Mouse (Mus musculus) liver, embryonic 12.5 days (tissue): Measurements from ENCODE around the gene Inpp4b. TPM values are rescaled to one million over a fixed set of nuclear protein-coding genes. Genes with fewer than 3 reads are reported as not detected.

ENCODE experiments used
- ATAC-seq: fragments of 200-750 bp; cut with Nextera tagmentation; 2 replicates; pipeline ENCODE4 v1.8.0; 2017; ENCODE audit warnings: moderate number of reproducible peaks, mild to moderate bottlenecking, moderate library complexity
- H3K27ac ChIP-seq: fragments of 300-500 bp; sonication (generic); 2 replicates; pipeline ENCODE4 v1.5.1; 2016; ENCODE audit warnings: mild to moderate bottlenecking
- H3K27me3 ChIP-seq: fragments of 300-500 bp; sonication (generic); replicated peaks from 2 replicates; pipeline ENCODE4 v1.6.1; 2016; ENCODE audit warnings: mild to moderate bottlenecking, moderate library complexity
- H3K36me3 ChIP-seq: fragments of 300-500 bp; sonication (generic); 2 replicates; pipeline ENCODE4 v1.6.1; 2016; ENCODE audit warnings: mild to moderate bottlenecking, moderate library complexity
- H3K4me1 ChIP-seq: fragments of 300-500 bp; sonication (generic); 2 replicates; pipeline ENCODE4 v1.6.1; 2016
- H3K4me2 ChIP-seq: fragments of 300-500 bp; sonication (generic); 2 replicates; pipeline ENCODE4 v1.6.1; 2016; ENCODE audit warnings: mild to moderate bottlenecking, moderate library complexity
- H3K4me3 ChIP-seq: fragments of 300-500 bp; sonication (generic); 2 replicates; pipeline ENCODE4 v1.5.1; 2016; ENCODE audit warnings: mild to moderate bottlenecking, moderate library complexity
- H3K9ac ChIP-seq: fragments of 300-500 bp; sonication (generic); 2 replicates; pipeline ENCODE4 v1.6.1; 2016; ENCODE audit warnings: mild to moderate bottlenecking, moderate library complexity
- H3K9me3 ChIP-seq: fragments of 300-500 bp; sonication (generic); replicated peaks from 2 replicates; pipeline ENCODE4 v1.6.1; 2016; ENCODE audit warnings: mild to moderate bottlenecking, moderate library complexity
- WGBS: fragments of 180-500 bp; shearing (Covaris S2); methylation state at CpG from one replicate; pipeline ENCODE4 v1.1.7; 2016; ENCODE audit not compliant: insufficient replicate concordance; 5-methylcytosine and 5-hydroxymethylcytosine counted together
- polyA plus RNA-seq: library from polyadenylated mRNA; unstranded; fragments of >200 nt; fragmentation: Nextera tagmentation; extraction: Ambion mirVana; gene quantifications from 2 replicates; pipeline ENCODE4 v1.2.1, GENCODE M21; 2016

Gene Inpp4b
- polyA plus RNA-seq, 1 experiment from 2014 or later, result 2.5 TPM

- no peaks in the 10 kb centered on the region for H3K9me3 ChIP-seq
- no peaks in the 10 kb centered on the region for H3K27me3 ChIP-seq
- peak overlapping the region; percentile 71 for H3K27ac ChIP-seq
- 26% methylated on average over 4 of the region's 4 CpGs for WGBS
- peak overlapping the region; percentile 18; the same call in 1 of the 2 replicates for H3K4me3 ChIP-seq
- H3K36me3 ChIP-seq, result no peaks in the 10 kb centered on the region
- H3K4me2 ChIP-seq, result peak overlapping the region; percentile 56
- H3K4me1 ChIP-seq, result peaks cover 41% of the 10 kb centered on the region
- no peak overlapping the region for H3K9ac ChIP-seq
- peak; percentile 81 for ATAC-seq
Observed at GRCm38 (mm10) chr8:81774010-81774409, 431.7 kb downstream of the Inpp4b start.

GRCm38 (mm10) chr8:81774454-81774853 lies 432.1 kb downstream of the Inpp4b start:
- Histone ChIP-seq H3K36me3 (no peaks in the 10 kb centered on the region), H3K9me3 (no peaks in the 10 kb centered on the region), H3K27ac (peak overlapping the region; percentile 71), H3K27me3 (no peaks in the 10 kb centered on the region), H3K9ac (no peak overlapping the region), H3K4me2 (peak overlapping the region; percentile 56), H3K4me1 (peaks cover 36% of the 10 kb centered on the region), H3K4me3 (no peak overlapping the region; the same call in 1 of the 2 replicates)
- peak; percentile 83 for ATAC-seq
- WGBS, result 10% methylated on average over 1 of the region's 1 CpGs

GRCm38 (mm10) chr8:81776516-81777237 lies 434.3 kb downstream of the Inpp4b start:
- H3K9ac ChIP-seq, result no peak overlapping the region
- H3K36me3 ChIP-seq, result no peaks in the 10 kb centered on the region
- no peaks in the 10 kb centered on the region for H3K9me3 ChIP-seq
- H3K4me1 ChIP-seq, result peaks cover 36% of the 10 kb centered on the region
- WGBS, result 73% methylated on average over 4 of the region's 4 CpGs
- no peak overlapping the region for H3K4me3 ChIP-seq
- no peak for ATAC-seq
- H3K27ac ChIP-seq, result no peak overlapping the region
- no peak overlapping the region for H3K4me2 ChIP-seq
- H3K27me3 ChIP-seq, result no peaks in the 10 kb centered on the region

- H3K4me3 ChIP-seq, result no peak overlapping the region
- no peaks in the 10 kb centered on the region for H3K27me3 ChIP-seq
- H3K4me1 ChIP-seq, result peaks cover 33% of the 10 kb centered on the region
- no peaks in the 10 kb centered on the region for H3K36me3 ChIP-seq
- no peak for ATAC-seq
- WGBS, result 23% methylated on average over 1 of the region's 1 CpGs
- H3K9me3 ChIP-seq, result no peaks in the 10 kb centered on the region
- no peak overlapping the region for H3K9ac ChIP-seq
- H3K4me2 ChIP-seq, result no peak overlapping the region
- no peak overlapping the region for H3K27ac ChIP-seq
Observed at GRCm38 (mm10) chr8:81777704-81778103, 435.3 kb downstream of the Inpp4b start.

GRCm38 (mm10) chr8:81779440-81779839 lies 437.1 kb downstream of the Inpp4b start:
- Histone ChIP-seq H3K27me3 (no peaks in the 10 kb centered on the region), H3K27ac (no peak overlapping the region), H3K36me3 (no peaks in the 10 kb centered on the region), H3K9me3 (no peaks in the 10 kb centered on the region), H3K4me3 (no peak overlapping the region), H3K4me2 (no peak overlapping the region), H3K9ac (no peak overlapping the region), H3K4me1 (peaks cover 15% of the 10 kb centered on the region)
- ATAC-seq, result no peak
- WGBS, result 62% methylated on average over 5 of the region's 5 CpGs

- H3K4me1 ChIP-seq, result peaks cover 9% of the 10 kb centered on the region; the same call in 1 of the 2 replicates
- H3K36me3 ChIP-seq, result no peaks in the 10 kb centered on the region
- no peaks in the 10 kb centered on the region for H3K27me3 ChIP-seq
- 77% methylated on average over 6 of the region's 6 CpGs for WGBS
- H3K9ac ChIP-seq, result no peak overlapping the region
- H3K4me2 ChIP-seq, result no peak overlapping the region
- no peaks in the 10 kb centered on the region for H3K9me3 ChIP-seq
- H3K27ac ChIP-seq, result no peak overlapping the region
- no peak overlapping the region for H3K4me3 ChIP-seq
- no peak for ATAC-seq
Observed at GRCm38 (mm10) chr8:81780166-81780565, 437.8 kb downstream of the Inpp4b start.

- H3K4me2 ChIP-seq, result no peak overlapping the region
- no peak overlapping the region for H3K4me3 ChIP-seq
- no peaks in the 10 kb centered on the region for H3K27me3 ChIP-seq
- no peak for ATAC-seq
- H3K27ac ChIP-seq, result no peak overlapping the region
- WGBS, result 61% methylated on average over 2 of the region's 2 CpGs
- H3K4me1 ChIP-seq, result 0 out of 2 replicates have a peak, but pooled peaks cover 9% of the 10 kb centered on the region
- H3K9ac ChIP-seq, result no peak overlapping the region
- H3K36me3 ChIP-seq, result no peaks in the 10 kb centered on the region
- H3K9me3 ChIP-seq, result no peaks in the 10 kb centered on the region
Observed at GRCm38 (mm10) chr8:81780921-81781675, 438.7 kb downstream of the Inpp4b start.

GRCm38 (mm10) chr8:81782781-81783180 lies 440.4 kb downstream of the Inpp4b start:
- H3K4me1 ChIP-seq, result no peaks in the 10 kb centered on the region
- WGBS, result 69% methylated on average over 4 of the region's 4 CpGs
- H3K36me3 ChIP-seq, result no peaks in the 10 kb centered on the region
- H3K4me2 ChIP-seq, result no peak overlapping the region
- no peak overlapping the region for H3K9ac ChIP-seq
- no peak overlapping the region for H3K27ac ChIP-seq
- no peak overlapping the region for H3K4me3 ChIP-seq
- no peaks in the 10 kb centered on the region for H3K9me3 ChIP-seq
- no peak for ATAC-seq
- H3K27me3 ChIP-seq, result no peaks in the 10 kb centered on the region

- H3K9ac ChIP-seq, result no peak overlapping the region
- no peaks in the 10 kb centered on the region for H3K36me3 ChIP-seq
- no peaks in the 10 kb centered on the region for H3K27me3 ChIP-seq
- no peak for ATAC-seq
- H3K4me3 ChIP-seq, result no peak overlapping the region
- WGBS, result 73% methylated on average over 3 of the region's 3 CpGs
- H3K4me2 ChIP-seq, result no peak overlapping the region
- H3K4me1 ChIP-seq, result no peaks in the 10 kb centered on the region
- no peak overlapping the region for H3K27ac ChIP-seq
- no peaks in the 10 kb centered on the region for H3K9me3 ChIP-seq
Observed at GRCm38 (mm10) chr8:81784775-81785174, 442.4 kb downstream of the Inpp4b start.

- H3K27me3 ChIP-seq, result no peaks in the 10 kb centered on the region
- no peak overlapping the region for H3K9ac ChIP-seq
- no peaks in the 10 kb centered on the region for H3K9me3 ChIP-seq
- no peaks in the 10 kb centered on the region for H3K4me1 ChIP-seq
- H3K27ac ChIP-seq, result no peak overlapping the region
- H3K4me3 ChIP-seq, result no peak overlapping the region
- no peak overlapping the region for H3K4me2 ChIP-seq
- ATAC-seq, result no peak
- 42% methylated on average over 2 of the region's 2 CpGs for WGBS
- no peaks in the 10 kb centered on the region for H3K36me3 ChIP-seq
Observed at GRCm38 (mm10) chr8:81788498-81788897, 446.1 kb downstream of the Inpp4b start.

GRCm38 (mm10) chr8:81792649-81793048 lies 450.3 kb downstream of the Inpp4b start:
- Histone ChIP-seq H3K9ac (no peak overlapping the region), H3K27me3 (no peaks in the 10 kb centered on the region), H3K4me1 (no peaks in the 10 kb centered on the region), H3K4me3 (no peak overlapping the region), H3K9me3 (no peaks in the 10 kb centered on the region), H3K27ac (no peak overlapping the region), H3K4me2 (no peak overlapping the region), H3K36me3 (no peaks in the 10 kb centered on the region)
- 59% methylated on average over 5 of the region's 5 CpGs for WGBS
- ATAC-seq, result no peak

GRCm38 (mm10) chr8:81798501-81798900 lies 456.1 kb downstream of the Inpp4b start:
- Histone ChIP-seq H3K27ac (no peak overlapping the region), H3K4me2 (no peak overlapping the region), H3K36me3 (no peaks in the 10 kb centered on the region), H3K9ac (no peak overlapping the region), H3K4me1 (no peaks in the 10 kb centered on the region), H3K9me3 (no peaks in the 10 kb centered on the region), H3K4me3 (no peak overlapping the region), H3K27me3 (no peaks in the 10 kb centered on the region)
- ATAC-seq, result no peak
- 53% methylated on average over 1 of the region's 1 CpGs for WGBS
